Mouse (Mus musculus) midbrain, embryonic 10.5 days (tissue): ENCODE results near the gene Pla2g16. TPM values are rescaled to one million over a fixed set of nuclear protein-coding genes. Genes with fewer than 3 reads are reported as not detected.

Experiments used
- DNase-seq: peaks from one replicate; pipeline ENCODE4 v3.0.0-alpha.2; 2017; ENCODE audit warnings: low spot score
- H3K27ac ChIP-seq: fragments of 300-500 bp; sonication (generic); replicated peaks from 2 replicates; pipeline ENCODE4 v1.5.1; 2016; ENCODE audit warnings: mild to moderate bottlenecking
- H3K27me3 ChIP-seq: fragments of 300-500 bp; sonication (generic); 2 replicates; pipeline ENCODE4 v1.6.1; 2016; ENCODE audit warnings: low read depth, mild to moderate bottlenecking; ENCODE audit not compliant: poor library complexity, severe bottlenecking
- H3K36me3 ChIP-seq: fragments of 300-500 bp; sonication (generic); 2 replicates; pipeline ENCODE4 v1.6.1; 2016; ENCODE audit warnings: mild to moderate bottlenecking, moderate library complexity
- H3K4me1 ChIP-seq: fragments of 300-500 bp; sonication (generic); 2 replicates; pipeline ENCODE4 v1.6.1; 2016
- H3K4me3 ChIP-seq: fragments of 300-500 bp; sonication (generic); 2 replicates; pipeline ENCODE4 v1.5.1; 2016; ENCODE audit warnings: mild to moderate bottlenecking, moderate library complexity
- H3K9me3 ChIP-seq: fragments of 300-500 bp; sonication (generic); replicated peaks from 2 replicates; pipeline ENCODE4 v1.6.1; 2016; ENCODE audit warnings: mild to moderate bottlenecking
- WGBS: fragments of 180-500 bp; shearing (Covaris S2); methylation state at CpG from one replicate; pipeline ENCODE4 v1.1.7; 2016; 5-methylcytosine and 5-hydroxymethylcytosine counted together
- polyA plus RNA-seq: library from polyadenylated mRNA; unstranded; fragments of >200 nt; fragmentation: Nextera tagmentation; extraction: Ambion mirVana; gene quantifications from 2 replicates; pipeline ENCODE4 v1.2.1, GENCODE M21; 2016

The Pla2g16 gene
- polyA plus RNA-seq, 1 experiment from 2014 or later, result 4.2 TPM

DNA sequence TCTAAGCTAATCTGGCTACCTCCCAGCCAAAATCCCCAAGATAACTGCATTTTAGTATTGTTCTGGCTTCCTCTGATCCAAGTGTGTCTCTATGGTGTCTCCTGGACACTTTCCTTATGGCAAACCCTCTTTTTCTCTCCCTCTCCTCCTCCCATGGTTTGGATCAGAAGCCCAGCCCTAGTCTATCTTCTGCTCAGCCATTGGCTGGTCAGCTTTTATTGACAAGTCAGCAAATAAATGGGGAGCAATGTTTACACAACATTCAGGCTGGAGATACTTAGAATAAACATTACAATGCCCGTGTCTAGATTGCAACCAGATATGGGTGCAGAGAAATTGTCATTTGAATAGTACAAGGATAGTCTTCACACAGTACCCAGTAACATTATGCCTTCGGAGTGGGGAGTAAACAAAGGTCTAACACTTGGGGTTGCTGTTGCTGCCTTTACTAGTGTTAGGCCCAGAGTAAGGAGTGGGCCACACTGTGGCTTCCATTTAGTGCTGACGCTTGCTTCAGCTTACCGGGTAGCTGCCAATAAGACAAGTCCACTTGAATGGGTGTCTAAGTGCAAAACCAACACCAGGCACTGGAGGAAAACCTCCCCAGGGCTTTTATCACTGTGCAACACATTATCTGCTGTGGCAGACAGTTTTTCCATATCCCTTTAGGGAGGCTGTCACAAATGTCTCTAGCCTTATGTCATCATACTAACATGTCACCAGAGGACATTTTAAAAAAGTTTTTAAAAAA lies 5.5 kb upstream of the Pla2g16 start:
- Histone ChIP-seq H3K9me3 (no peaks in the 10 kb centered on the region), H3K4me3 (no peak overlapping the region), H3K36me3 (no peaks in the 10 kb centered on the region), H3K27me3 (peaks cover 6% of the 10 kb centered on the region; the same call in 1 of the 2 replicates), H3K4me1 (no peaks in the 10 kb centered on the region), H3K27ac (no peak overlapping the region)
- DNase-seq, result no peak
- WGBS, result 71% methylated on average over 4 of the region's 4 CpGs

DNA sequence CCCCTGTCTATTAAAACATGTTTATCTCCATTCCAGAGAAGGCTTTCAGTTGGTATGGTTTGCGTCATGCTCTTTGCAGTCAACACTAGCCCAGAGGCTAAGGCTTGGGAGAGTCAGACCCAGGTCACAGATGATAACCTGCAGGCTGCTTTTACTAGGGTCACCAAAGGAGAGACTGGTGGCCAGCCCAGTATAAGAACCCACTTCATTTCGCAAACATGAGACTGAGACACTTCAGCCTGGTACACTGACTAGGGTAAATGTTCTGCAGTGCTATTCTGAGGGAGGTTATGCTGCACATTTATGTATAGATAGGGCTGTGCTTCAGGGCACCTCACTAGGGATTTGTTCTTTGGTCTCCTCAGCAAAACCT lies 5.0 kb upstream of the Pla2g16 start:
- DNase-seq, result no peak
- Histone ChIP-seq H3K4me3 (no peak overlapping the region), H3K27me3 (peaks cover 12% of the 10 kb centered on the region; the same call in 1 of the 2 replicates), H3K4me1 (peaks cover 3% of the 10 kb centered on the region), H3K9me3 (no peaks in the 10 kb centered on the region), H3K36me3 (no peaks in the 10 kb centered on the region), H3K27ac (no peak overlapping the region)
- 91% methylated on average over 2 of the region's 2 CpGs for WGBS

GRCm38 (mm10) chr19:7553441-7553840 lies 3.8 kb upstream of the Pla2g16 start:
- H3K36me3 ChIP-seq, result no peaks in the 10 kb centered on the region
- H3K27ac ChIP-seq, result no peak overlapping the region
- no peaks in the 10 kb centered on the region for H3K9me3 ChIP-seq
- peaks cover 23% of the 10 kb centered on the region for H3K27me3 ChIP-seq
- no peak for DNase-seq
- H3K4me1 ChIP-seq, result peaks cover 14% of the 10 kb centered on the region
- no peak overlapping the region for H3K4me3 ChIP-seq

DNA sequence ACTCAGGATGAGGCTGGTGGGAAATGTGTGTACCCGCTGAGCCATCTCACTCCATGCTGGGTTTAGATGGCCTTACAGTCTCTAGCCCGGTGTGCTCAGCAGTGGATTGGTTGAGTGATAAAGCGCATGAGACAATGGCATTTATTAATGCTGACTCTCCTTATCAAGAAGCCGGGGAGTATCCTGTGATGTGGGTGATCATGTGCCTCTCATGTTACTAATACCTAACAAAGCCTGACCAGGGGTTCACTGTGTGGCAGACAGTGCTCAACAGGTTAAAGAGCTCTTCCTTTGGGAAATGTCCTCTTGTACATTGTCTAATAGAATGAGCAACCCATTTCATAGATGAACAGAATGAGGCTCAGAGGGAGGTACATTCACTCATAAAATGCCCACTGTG lies 2.4 kb upstream of the Pla2g16 start:
- Histone ChIP-seq H3K27ac (no peak overlapping the region), H3K9me3 (no peaks in the 10 kb centered on the region), H3K27me3 (peaks cover 33% of the 10 kb centered on the region), H3K36me3 (no peaks in the 10 kb centered on the region), H3K4me3 (no peak overlapping the region), H3K4me1 (peaks cover 14% of the 10 kb centered on the region)
- no peak for DNase-seq
- 72% methylated on average over 4 of the region's 4 CpGs for WGBS

DNA sequence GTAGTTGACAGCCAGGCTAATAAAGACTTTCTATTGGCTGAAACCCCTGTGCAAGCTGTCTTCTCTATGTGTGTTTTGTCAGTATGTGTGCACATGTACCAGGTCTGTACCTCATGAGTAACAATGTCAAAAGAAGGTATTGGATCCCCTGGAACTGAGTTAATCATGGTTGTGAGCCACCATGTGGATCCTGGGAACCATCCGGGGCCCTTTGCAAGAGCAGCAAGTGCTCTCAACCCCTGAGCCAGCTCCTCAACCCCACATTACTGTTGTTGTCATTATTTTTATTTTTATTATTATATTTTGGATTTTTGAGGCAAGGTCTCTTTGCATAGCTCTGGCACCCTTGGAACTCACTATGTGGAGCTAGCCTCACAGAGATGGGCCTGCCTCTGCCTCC lies 618 bp upstream of the Pla2g16 start:
- DNase-seq, result no peak
- peaks cover 33% of the 10 kb centered on the region for H3K27me3 ChIP-seq
- no peaks in the 10 kb centered on the region for H3K9me3 ChIP-seq
- H3K36me3 ChIP-seq, result no peaks in the 10 kb centered on the region
- no peak overlapping the region for H3K4me3 ChIP-seq
- WGBS, result 90% methylated on average over 1 of the region's 1 CpGs
- H3K4me1 ChIP-seq, result peaks cover 14% of the 10 kb centered on the region
- H3K27ac ChIP-seq, result no peak overlapping the region

DNA sequence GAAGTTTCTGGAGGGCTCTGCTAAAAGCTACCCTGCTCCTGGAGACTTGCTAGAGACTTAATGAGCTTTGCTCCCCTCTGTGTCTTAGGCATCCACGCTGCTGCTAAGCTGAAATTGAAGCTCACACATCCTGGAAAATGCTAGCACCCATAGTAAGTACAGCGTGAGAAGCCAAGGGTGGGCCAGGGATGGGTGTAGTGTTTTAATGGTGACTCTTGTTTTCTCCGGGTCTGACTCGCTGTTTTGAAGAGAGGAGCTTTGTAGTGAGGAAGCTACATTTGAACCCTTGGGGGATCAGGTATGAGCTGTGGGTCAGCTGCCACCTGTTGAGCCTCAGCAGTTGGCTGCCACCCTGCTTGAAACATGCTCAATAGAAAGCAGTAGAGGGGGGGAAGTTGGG lies 585 bp downstream of the Pla2g16 start:
- WGBS, result 6% methylated on average over 4 of the region's 4 CpGs
- peak overlapping the region; percentile 64 for H3K4me3 ChIP-seq
- H3K27me3 ChIP-seq, result peaks cover 33% of the 10 kb centered on the region
- H3K9me3 ChIP-seq, result no peaks in the 10 kb centered on the region
- H3K27ac ChIP-seq, result peak overlapping the region; percentile 71; the same call in 1 of the 2 replicates
- no peak for DNase-seq
- H3K36me3 ChIP-seq, result no peaks in the 10 kb centered on the region
- peaks cover 14% of the 10 kb centered on the region for H3K4me1 ChIP-seq

GRCm38 (mm10) chr19:7558675-7559074 lies 1.4 kb downstream of the Pla2g16 start:
- no peak overlapping the region for H3K27ac ChIP-seq
- no peaks in the 10 kb centered on the region for H3K9me3 ChIP-seq
- DNase-seq, result no peak
- H3K36me3 ChIP-seq, result no peaks in the 10 kb centered on the region
- H3K4me3 ChIP-seq, result no peak overlapping the region
- peaks cover 14% of the 10 kb centered on the region for H3K4me1 ChIP-seq
- H3K27me3 ChIP-seq, result peaks cover 33% of the 10 kb centered on the region
- 89% methylated on average over 4 of the region's 4 CpGs for WGBS

GRCm38 (mm10) chr19:7559986-7560385 lies 2.7 kb downstream of the Pla2g16 start:
- H3K4me3 ChIP-seq, result no peak overlapping the region
- H3K4me1 ChIP-seq, result peaks cover 14% of the 10 kb centered on the region
- no peaks in the 10 kb centered on the region for H3K36me3 ChIP-seq
- WGBS, result 77% methylated on average over 4 of the region's 4 CpGs
- no peaks in the 10 kb centered on the region for H3K9me3 ChIP-seq
- H3K27ac ChIP-seq, result no peak overlapping the region
- no peak for DNase-seq
- peaks cover 33% of the 10 kb centered on the region for H3K27me3 ChIP-seq

DNA sequence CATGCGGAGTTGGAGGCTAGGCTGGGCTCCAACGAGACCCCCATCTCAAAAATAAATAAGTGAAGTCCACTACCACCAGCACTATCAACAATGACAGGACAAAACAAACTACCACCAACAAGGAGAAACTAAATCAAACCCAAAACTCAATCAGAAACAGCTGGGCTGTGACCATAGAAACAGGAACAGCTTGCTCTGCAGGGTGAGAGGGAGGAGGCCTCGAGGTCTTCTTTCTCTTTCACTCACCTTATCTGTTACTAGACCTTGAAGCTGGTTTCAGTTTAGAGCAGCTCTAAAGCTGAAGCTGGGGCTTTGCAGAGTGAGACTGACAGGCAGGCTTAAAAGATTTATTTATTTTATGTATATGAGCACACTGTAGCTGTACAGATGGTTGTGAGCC lies 4.2 kb downstream of the Pla2g16 start:
- 64% methylated on average over 3 of the region's 3 CpGs for WGBS
- Histone ChIP-seq H3K4me1 (peaks cover 14% of the 10 kb centered on the region), H3K36me3 (no peaks in the 10 kb centered on the region), H3K4me3 (no peak overlapping the region), H3K9me3 (no peaks in the 10 kb centered on the region), H3K27me3 (peaks cover 29% of the 10 kb centered on the region), H3K27ac (no peak overlapping the region)
- no peak for DNase-seq

- H3K9me3 ChIP-seq, result no peaks in the 10 kb centered on the region
- 87% methylated on average over 10 of the region's 10 CpGs for WGBS
- peaks cover 17% of the 10 kb centered on the region for H3K27me3 ChIP-seq
- H3K4me3 ChIP-seq, result no peak overlapping the region
- peaks cover 11% of the 10 kb centered on the region for H3K4me1 ChIP-seq
- no peak overlapping the region for H3K27ac ChIP-seq
- no peaks in the 10 kb centered on the region for H3K36me3 ChIP-seq
- DNase-seq, result no peak
Observed at GRCm38 (mm10) chr19:7562601-7563129, 5.4 kb downstream of the Pla2g16 start.

DNA sequence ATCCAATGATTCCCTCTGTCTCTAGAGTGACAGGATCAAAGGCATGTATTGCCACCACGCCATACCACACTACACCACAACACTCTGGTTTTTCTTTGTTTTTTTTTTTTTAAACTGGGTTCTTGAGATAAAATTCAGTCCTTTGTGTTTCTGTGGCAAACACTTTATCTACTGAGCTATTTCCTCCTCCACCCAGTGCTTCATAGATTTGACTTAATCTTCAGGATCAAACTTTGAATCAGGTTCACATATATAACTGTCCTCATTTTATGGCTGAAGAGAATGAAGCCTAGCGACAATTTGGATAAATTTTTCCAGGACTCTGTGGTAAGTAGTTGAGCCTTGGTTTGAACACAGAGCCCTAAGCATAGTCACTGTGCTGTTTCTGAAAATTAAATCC lies 6.4 kb downstream of the Pla2g16 start:
- Histone ChIP-seq H3K9me3 (no peaks in the 10 kb centered on the region), H3K36me3 (no peaks in the 10 kb centered on the region), H3K27ac (no peak overlapping the region), H3K4me1 (peaks cover 12% of the 10 kb centered on the region; the same call in 1 of the 2 replicates), H3K4me3 (no peak overlapping the region), H3K27me3 (peaks cover 7% of the 10 kb centered on the region; the same call in 1 of the 2 replicates)
- DNase-seq, result no peak
- 88% methylated on average over 2 of the region's 2 CpGs for WGBS

DNA sequence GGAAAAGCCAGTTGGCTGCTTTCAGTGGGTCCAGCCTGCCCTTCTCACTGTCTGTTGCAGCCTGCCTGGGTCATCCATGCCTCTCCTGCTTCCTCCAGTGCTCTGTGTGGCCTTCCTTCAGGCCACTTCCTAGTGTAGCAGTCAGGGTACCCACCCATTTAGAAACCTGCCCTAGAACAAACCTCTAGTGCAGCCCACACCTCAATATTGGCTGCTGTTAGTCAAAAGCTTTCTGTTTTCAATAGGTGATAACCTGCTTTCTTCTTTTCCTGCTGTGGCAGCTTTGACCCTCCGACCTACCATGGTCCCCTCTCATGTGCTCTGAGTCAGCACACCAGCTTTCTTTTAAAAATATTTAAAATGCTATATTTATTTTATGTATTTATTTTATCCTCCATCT lies 7.2 kb downstream of the Pla2g16 start:
- DNase-seq, result no peak
- 83% methylated on average over 1 of the region's 1 CpGs for WGBS

GRCm38 (mm10) chr19:7566826-7567225 lies 9.6 kb downstream of the Pla2g16 start:
- Histone ChIP-seq H3K27me3 (no peaks in the 10 kb centered on the region), H3K36me3 (no peaks in the 10 kb centered on the region), H3K9me3 (no peaks in the 10 kb centered on the region), H3K27ac (no peak overlapping the region), H3K4me3 (no peak overlapping the region), H3K4me1 (peaks cover 12% of the 10 kb centered on the region; the same call in 1 of the 2 replicates)
- WGBS, result 76% methylated on average over 3 of the region's 3 CpGs
- DNase-seq, result no peak

More for the DNA sequence above, 7.2 kb downstream of the Pla2g16 start:
- H3K36me3 ChIP-seq, result no peaks in the 10 kb centered on the region
- no peak overlapping the region for H3K4me3 ChIP-seq
- H3K27me3 ChIP-seq, result no peaks in the 10 kb centered on the region
- H3K9me3 ChIP-seq, result no peaks in the 10 kb centered on the region
- no peak overlapping the region for H3K27ac ChIP-seq
- H3K4me1 ChIP-seq, result peaks cover 12% of the 10 kb centered on the region; the same call in 1 of the 2 replicates
